Mouse (Mus musculus) olfactory bulb, adult 2 months (tissue): Measurements from ENCODE around the gene Arhgap6. TPM values are rescaled to one million over a fixed set of nuclear protein-coding genes. Genes with fewer than 3 reads are reported as not detected.

Experiments used
- H3K27ac ChIP-seq: fragments of 200-500 bp; 2 replicates; pipeline ENCODE4 v1.5.1; 2012; ENCODE audit warnings: low read depth, low read length; ENCODE audit not compliant: insufficient read depth
- H3K4me1 ChIP-seq: fragments of 200-500 bp; 2 replicates; pipeline ENCODE4 v1.6.1; 2012; ENCODE audit warnings: low read length; ENCODE audit not compliant: control insufficient read depth, insufficient read depth
- H3K4me3 ChIP-seq: fragments of 200-500 bp; 2 replicates; pipeline ENCODE4 v1.5.1; 2012; ENCODE audit warnings: mild to moderate bottlenecking, low read depth, low read length, moderate library complexity; ENCODE audit not compliant: insufficient read depth
- CTCF ChIP-seq: fragments of 200-500 bp; IDR thresholded peaks from 2 replicates; pipeline ENCODE4 v1.5.1; 2012; ENCODE audit warnings: low read depth, mild to moderate bottlenecking, low read length, moderate library complexity; ENCODE audit not compliant: insufficient read depth
- POLR2A ChIP-seq: fragments of 200-500 bp; IDR thresholded peaks from 2 replicates; pipeline ENCODE4 v1.6.1; 2012; ENCODE audit warnings: mild to moderate bottlenecking, low read depth, low read length, moderate library complexity; ENCODE audit not compliant: insufficient read depth
- WGBS: fragments of 180-500 bp; shearing (Covaris S2); methylation state at CpG from one replicate; pipeline ENCODE4 v1.1.7; 2018; 5-methylcytosine and 5-hydroxymethylcytosine counted together
- polyA plus RNA-seq: library from polyadenylated mRNA; stranded (reverse); fragments of >200 nt; gene quantifications from 2 replicates; pipeline ENCODE4 v1.2.4, GENCODE M21; 2012; ENCODE audit warnings: low replicate concordance; ENCODE audit not compliant: missing spikeins, insufficient read depth, insufficient read length

The Arhgap6 gene
- polyA plus RNA-seq, 1 experiment = not detected

- TF ChIP-seq CTCF (no peak), POLR2A (no peak)
- H3K27ac ChIP-seq = no peak overlapping the region
- H3K4me3 ChIP-seq = no peak overlapping the region
- no peaks in the 10 kb centered on the region for H3K4me1 ChIP-seq
- WGBS = 83% methylated on average over 9 of the region's 9 CpGs
Measured at GRCm38 (mm10) chrX:169140467-169140866, 345.6 kb downstream of the Arhgap6 start.

- no peak overlapping the region for H3K4me3 ChIP-seq
- no peak overlapping the region for H3K27ac ChIP-seq
- TF ChIP-seq POLR2A = no peak
- no peak for TF ChIP-seq CTCF
- no peaks in the 10 kb centered on the region for H3K4me1 ChIP-seq
Measured at GRCm38 (mm10) chrX:169153805-169154204, 358.9 kb downstream of the Arhgap6 start.

GRCm38 (mm10) chrX:169158385-169158784, 363.5 kb downstream of the Arhgap6 start:
- no peak for TF ChIP-seq CTCF
- no peak for TF ChIP-seq POLR2A
- WGBS = 86% methylated on average over 6 of the region's 6 CpGs

GRCm38 (mm10) chrX:169170981-169171380, 376.1 kb downstream of the Arhgap6 start:
- 92% methylated on average over 2 of the region's 2 CpGs for WGBS
- H3K4me3 ChIP-seq = no peak overlapping the region
- TF ChIP-seq CTCF = no peak
- no peak for TF ChIP-seq POLR2A

More at GRCm38 (mm10) chrX:169158385-169158784, 363.5 kb downstream of the Arhgap6 start:
- Histone ChIP-seq H3K4me1 (no peaks in the 10 kb centered on the region), H3K27ac (no peak overlapping the region), H3K4me3 (no peak overlapping the region)

GRCm38 (mm10) chrX:169173796-169174195, 378.9 kb downstream of the Arhgap6 start:
- Histone ChIP-seq H3K4me3 (no peak overlapping the region), H3K4me1 (no peaks in the 10 kb centered on the region), H3K27ac (no peak overlapping the region)
- WGBS = 67% methylated on average over 1 of the region's 1 CpGs
- TF ChIP-seq CTCF (no peak), POLR2A (no peak)

More at GRCm38 (mm10) chrX:169170981-169171380, 376.1 kb downstream of the Arhgap6 start:
- Histone ChIP-seq H3K4me1 (no peaks in the 10 kb centered on the region), H3K27ac (no peak overlapping the region)

- WGBS = 89% methylated on average over 2 of the region's 2 CpGs
- no peaks in the 10 kb centered on the region for H3K4me1 ChIP-seq
- H3K4me3 ChIP-seq = no peak overlapping the region
- TF ChIP-seq POLR2A (no peak), CTCF (no peak)
- no peak overlapping the region for H3K27ac ChIP-seq
Measured at GRCm38 (mm10) chrX:169178634-169179033, 383.7 kb downstream of the Arhgap6 start.

- TF ChIP-seq POLR2A (no peak), CTCF (no peak)
- Histone ChIP-seq H3K4me1 (no peaks in the 10 kb centered on the region), H3K4me3 (no peak within 1 kb of the TSS), H3K27ac (no peak within 1 kb of the TSS)
- WGBS = 75% methylated on average over 5 of the region's 5 CpGs
Measured at GRCm38 (mm10) chrX:169187100-169187499, 392.2 kb downstream of the Arhgap6 start, which contains the start of gene Amelx. Amelx (minus strand) TSS chrX:169187200.

- WGBS = 69% methylated on average over 3 of the region's 3 CpGs
- no peak overlapping the region for H3K27ac ChIP-seq
Measured at GRCm38 (mm10) chrX:169210019-169210418, 415.1 kb downstream of the Arhgap6 start.

GRCm38 (mm10) chrX:169220064-169220463, 425.2 kb downstream of the Arhgap6 start:
- Histone ChIP-seq H3K4me1 (no peaks in the 10 kb centered on the region), H3K27ac (no peak overlapping the region), H3K4me3 (no peak overlapping the region)
- WGBS = 83% methylated on average over 8 of the region's 8 CpGs
- TF ChIP-seq CTCF = no peak
- no peak for TF ChIP-seq POLR2A

More at GRCm38 (mm10) chrX:169210019-169210418, 415.1 kb downstream of the Arhgap6 start:
- no peak for TF ChIP-seq POLR2A
- no peak for TF ChIP-seq CTCF
- Histone ChIP-seq H3K4me1 (no peaks in the 10 kb centered on the region), H3K4me3 (no peak overlapping the region)
